Comparison of ENCODE assay signal across 12 mouse cellular contexts in genomic region chrX:112348395-112348791, GRCm38 (mm10). TPM values are rescaled to one million over a fixed set of nuclear protein-coding genes. Genes with fewer than 3 reads are reported as not detected.
DNase-seq lines count a peak whose midpoint lies in the region; ATAC-seq lines count a peak whose summit lies in the region.
"Had no signal": no experiment of that assay in that cellular context is flagged by ENCODE, and none has a peak within 500 bp of the region (broad histone marks: within the 10 kb centered on the region; RNA-seq: fewer than 3 reads in every experiment).

No protein-coding gene starts in this region.

- WGBS in kidney, embryonic 14.5 days, result 49% methylated on average over 3 of the region's 3 CpGs

- DNase-seq in cerebellum, adult 9-11 months, result no peak
- peak; percentile 7 for DNase-seq in kidney, postnatal 10 days
- peak; percentile 40 for DNase-seq in A20 (ENCODE audit: low read depth, low spot score)
- DNase-seq in embryo, embryonic 11 days, result peak; percentile 34
- no peak for DNase-seq in gastrocnemius, postnatal 4 days (ENCODE audit: low spot score in 2 of 2)
- no peak for DNase-seq in adrenal gland, postnatal 4 days (ENCODE audit: low spot score in 2 of 2)

- H3K4me1 ChIP-seq in kidney, embryonic 14.5 days (ENCODE audit: control insufficient read depth, insufficient read depth, low read length), result no peaks in the 10 kb centered on the region
- H3K4me1 ChIP-seq: liver, embryonic 15.5 days had no signal

- H3K9me3 ChIP-seq in kidney, embryonic 14.5 days (ENCODE audit: control insufficient read depth, low read length), result no peaks in the 10 kb centered on the region
- H3K9me3 ChIP-seq: liver, embryonic 15.5 days had no signal

- H3K27me3 ChIP-seq in kidney, embryonic 14.5 days (ENCODE audit: control insufficient read depth, insufficient read depth, low read length), result no peaks in the 10 kb centered on the region
- H3K27me3 ChIP-seq: liver, embryonic 15.5 days had no signal

- ATAC-seq in cerebellum, adult (ENCODE audit: insufficient number of reproducible peaks, low FRiP score, low TSS enrichment), result peak; percentile 31; the same call in 1 of the 2 replicates
- no peak for ATAC-seq in kidney, embryonic 14.5 days (ENCODE audit: low FRiP score, low TSS enrichment)

- no peak overlapping the region for H3K4me2 ChIP-seq in kidney, embryonic 14.5 days (replicated peaks; ENCODE audit: low read depth, low read length)
- H3K4me2 ChIP-seq: liver, embryonic 15.5 days had no signal

- no peaks in the 10 kb centered on the region for H3K36me3 ChIP-seq in kidney, embryonic 14.5 days (ENCODE audit: control insufficient read depth, insufficient read depth, low read length)
- H3K36me3 ChIP-seq: liver, embryonic 15.5 days had no signal

- H3K4me3 ChIP-seq in kidney, embryonic 14.5 days (ENCODE audit: low read length), result no peak overlapping the region
- H3K4me3 ChIP-seq: erythroblast, embryonic 14.5 days; liver, embryonic 15.5 days had no signal

- no peak overlapping the region for H3K27ac ChIP-seq in kidney, embryonic 14.5 days (ENCODE audit: low read depth, low read length)
- H3K27ac ChIP-seq: liver, embryonic 15.5 days had no signal

- no peak overlapping the region for H3K9ac ChIP-seq in kidney, embryonic 14.5 days (ENCODE audit: low read depth, low read length)
- H3K9ac ChIP-seq: liver, embryonic 15.5 days had no signal

RNA-seq across cellular contexts. Expression of gene Apool, which starts 37.3 kb away (rescaled TPM):
- polyA plus RNA-seq in kidney, embryonic 14.5 days (2014; fragmentation: Nextera tagmentation; extraction: Ambion mirVana), result 59.9 and 76.0 TPM in 2 replicates
- 10 to 100 TPM; 84.0 to 90.9 TPM for total RNA-seq in gastrocnemius, postnatal 4 days (2021)
- 10 to 100 TPM; 42.4 to 43.5 TPM for total RNA-seq in adrenal gland, postnatal 4 days (2021)

RNA-seq across cellular contexts. Expression of gene Satl1, which starts 58.2 kb away (rescaled TPM):
- not detected in 2 replicates for polyA plus RNA-seq in kidney, embryonic 14.5 days (2014; fragmentation: Nextera tagmentation; extraction: Ambion mirVana)
- not detected for total RNA-seq in gastrocnemius, postnatal 4 days (2021)
- not detected for total RNA-seq in adrenal gland, postnatal 4 days (2021)
- polyA plus RNA-seq: C2C12; erythroblast, embryonic 14.5 days; liver, embryonic 15.5 days; stomach, embryonic 16.5 days had no signal

Comparison
In these comparisons a context has a peak if more than half of its experiments do, and no peak if none do; other contexts are left out.
1. DNase-seq: peak in kidney, postnatal 10 days (single experiment), A20 (single experiment) and embryo, embryonic 11 days (single experiment); none in cerebellum, adult 9-11 months (single experiment), gastrocnemius, postnatal 4 days (0 of 2) and adrenal gland, postnatal 4 days (0 of 2).